In the genomic region with DNA sequence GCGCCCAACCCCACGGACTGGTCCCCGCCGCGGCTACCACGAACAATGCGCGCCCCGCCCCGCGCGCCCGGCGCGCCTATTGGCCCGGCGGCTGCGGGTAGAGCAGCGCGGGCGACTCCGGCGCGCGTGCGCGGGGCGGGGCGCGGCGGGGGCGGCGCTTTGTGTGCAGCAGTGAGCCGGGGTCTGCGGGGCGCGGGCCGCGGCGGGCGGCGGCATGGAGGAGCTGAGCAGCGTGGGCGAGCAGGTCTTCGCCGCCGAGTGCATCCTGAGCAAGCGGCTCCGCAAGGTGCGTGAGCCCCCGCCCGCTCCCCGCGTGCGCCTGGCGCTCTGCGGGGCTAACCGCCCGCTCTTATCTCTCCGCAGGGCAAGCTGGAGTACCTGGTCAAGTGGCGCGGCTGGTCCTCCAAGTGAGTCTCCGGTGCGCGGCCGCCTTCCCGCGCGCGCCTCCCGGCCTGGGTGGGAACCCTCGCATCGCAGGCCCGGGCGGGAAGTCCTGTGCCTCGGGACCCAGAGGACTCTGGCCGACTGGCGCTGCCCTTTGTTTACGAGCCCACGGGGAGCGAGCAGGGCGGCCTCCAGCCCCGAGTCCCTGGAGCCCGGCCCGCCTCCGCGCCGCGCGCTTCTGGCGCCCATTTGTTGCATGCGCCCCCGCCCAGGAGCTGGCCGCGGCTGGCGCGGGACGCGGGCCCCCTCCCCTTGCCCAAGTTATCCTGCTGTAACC, we compare ENCODE assay signal across 1 mouse cellular context.
A peak's percentile ranks its signal among the peaks of the same experiment; 100 is the strongest.
TF ChIP-seq lines count a peak whose summit lies in the region.

A gene (plus strand): TSS at position 68 of the 721 bp plus-strand sequence.

TF ChIP-seq in CH12.LX, 34 proteins besides CTCF, POLR2A, EP300 and RAD21 (continued from another document):
- TF ChIP-seq CHD2 (IDR thresholded peaks at IDR 0.05; ENCODE audit: low read length), result no peak
- TF ChIP-seq NELFE (IDR thresholded peaks at IDR 0.05; ENCODE audit: low read depth, low read length), result peak; percentile 75
- 0 out of 2 replicates have a peak, but pooled peaks have one; percentile 21 for TF ChIP-seq KAT2A (IDR thresholded peaks at IDR 0.05; ENCODE audit: insufficient replicate concordance, low read length)
- TF ChIP-seq PAX5 (IDR thresholded peaks at IDR 0.05; ENCODE audit: low read length), result no peak
- TF ChIP-seq USF2 (conservative IDR thresholded peaks at IDR 0.05; ENCODE audit: low read depth, low read length), result no peak
- no peak; the same call in 1 of the 2 replicates for TF ChIP-seq MAX (IDR thresholded peaks at IDR 0.05; ENCODE audit: low read length)
- no peak for TF ChIP-seq BHLHE40 (IDR thresholded peaks at IDR 0.05; ENCODE audit: low read depth, low read length)
- TF ChIP-seq RCOR1 (conservative IDR thresholded peaks at IDR 0.05; ENCODE audit: low read depth, low read length), result no peak
- no peak for TF ChIP-seq MAFK (IDR thresholded peaks at IDR 0.05; ENCODE audit: insufficient replicate concordance, low read length)
- TF ChIP-seq HCFC1 (IDR thresholded peaks at IDR 0.05; ENCODE audit: low read depth, low read length), result peak; percentile 28; the same call in 1 of the 2 replicates
- no peak for TF ChIP-seq TBP (conservative IDR thresholded peaks at IDR 0.05; ENCODE audit: low read depth, low read length)
- TF ChIP-seq UBTF (IDR thresholded peaks at IDR 0.05; ENCODE audit: low read depth, low read length), result peak; percentile 56; the same call in 1 of the 2 replicates
- TF ChIP-seq E2F4 (IDR thresholded peaks at IDR 0.05; ENCODE audit: insufficient replicate concordance, low read depth, low read length), result no peak
- no peak for TF ChIP-seq ZC3H11A (IDR thresholded peaks at IDR 0.05; ENCODE audit: low read depth, low read length)
